Mouse (Mus musculus): ENCODE measurements around the gene Spi1.
A peak's percentile ranks its signal among the peaks of the same experiment; 100 is the strongest.

The Spi1 gene

GRCm38 (mm10) chr2:91128761-91129160, 46.6 kb downstream of the Spi1 start:
- no peak for DNase-seq

GRCm38 (mm10) chr2:91130126-91130525, 47.9 kb downstream of the Spi1 start:
- DNase-seq, result no peak

- no peak for DNase-seq
These were observed 49.1 kb downstream of the Spi1 start for GRCm38 (mm10) chr2:91131251-91131650.

DNA sequence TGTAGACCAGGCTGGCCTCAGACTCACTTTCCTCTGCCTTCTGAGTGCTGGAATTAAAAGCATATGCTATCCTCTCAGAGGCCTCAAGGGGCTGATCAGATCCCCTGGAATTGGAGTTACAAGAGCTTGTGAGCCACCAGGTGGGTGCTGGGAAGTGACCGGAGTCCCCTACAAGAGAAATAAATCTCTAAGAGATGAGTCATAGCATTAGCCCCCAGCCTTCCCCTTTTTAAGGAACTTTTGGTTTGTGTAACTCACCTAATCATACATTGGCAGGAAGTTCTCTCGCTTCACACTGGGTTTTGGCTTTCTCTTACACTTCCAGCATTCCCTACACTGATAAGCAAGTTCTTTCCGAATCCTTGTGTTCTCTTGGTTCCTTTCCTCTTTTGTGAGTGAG, 49.8 kb downstream of the Spi1 start:
- DNase-seq, result no peak

- DNase-seq, result peak in 1 of 2 experiments; percentile 10
These were observed 54.6 kb downstream of the Spi1 start for GRCm38 (mm10) chr2:91136513-91137412.

GRCm38 (mm10) chr2:91137481-91137880, 55.3 kb downstream of the Spi1 start:
- DNase-seq, result no peak

GRCm38 (mm10) chr2:91139311-91139710, 57.1 kb downstream of the Spi1 start:
- no peak for DNase-seq

- DNase-seq, result no peak
These were observed 57.6 kb downstream of the Spi1 start for GRCm38 (mm10) chr2:91139764-91140163.

GRCm38 (mm10) chr2:91142920-91143319, 60.7 kb downstream of the Spi1 start:
- DNase-seq, result no peak

DNA sequence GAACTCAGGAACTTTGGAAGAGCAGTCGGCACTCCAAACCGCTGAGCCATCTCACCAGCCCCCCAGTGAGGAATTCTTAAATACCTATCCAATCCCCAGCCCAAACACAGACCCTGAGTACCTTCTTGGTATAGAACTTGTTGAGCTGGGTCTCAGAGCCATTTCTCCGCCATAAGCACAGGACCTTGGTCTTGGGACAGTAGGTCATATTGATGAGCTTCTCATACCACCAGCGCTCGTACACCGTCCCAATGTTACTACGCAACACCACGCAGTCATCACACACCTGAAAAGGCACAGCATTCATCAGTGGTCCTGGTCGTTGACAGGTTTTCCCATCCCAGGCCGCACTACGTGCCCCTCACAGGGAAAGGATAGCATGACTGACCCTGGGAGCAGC, 61.2 kb downstream of the Spi1 start:
- no peak for DNase-seq

DNA sequence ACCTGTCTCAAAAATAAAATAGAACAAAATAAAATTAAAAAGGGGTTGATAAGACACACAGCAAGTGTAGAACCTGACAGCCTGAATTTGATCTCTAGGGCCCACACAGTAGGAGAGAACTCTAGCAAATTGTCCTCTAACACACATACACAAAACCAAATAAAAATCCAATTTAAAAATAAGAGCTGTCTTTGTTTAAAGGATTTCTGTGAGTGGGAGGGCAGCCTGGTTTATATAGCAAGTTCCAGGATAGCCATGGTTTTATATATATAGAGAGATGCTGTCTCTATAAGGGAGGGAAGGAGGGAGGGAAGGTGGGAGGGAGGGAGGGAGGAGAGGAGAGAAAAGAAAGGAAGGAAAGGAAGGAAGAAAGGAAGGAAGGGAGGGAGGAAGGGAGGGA, 65.9 kb downstream of the Spi1 start:
- no peak for DNase-seq

GRCm38 (mm10) chr2:91151331-91151730, 69.1 kb downstream of the Spi1 start:
- DNase-seq, result no peak

- no peak for DNase-seq
These were observed 70.7 kb downstream of the Spi1 start for GRCm38 (mm10) chr2:91152885-91153377.

DNA sequence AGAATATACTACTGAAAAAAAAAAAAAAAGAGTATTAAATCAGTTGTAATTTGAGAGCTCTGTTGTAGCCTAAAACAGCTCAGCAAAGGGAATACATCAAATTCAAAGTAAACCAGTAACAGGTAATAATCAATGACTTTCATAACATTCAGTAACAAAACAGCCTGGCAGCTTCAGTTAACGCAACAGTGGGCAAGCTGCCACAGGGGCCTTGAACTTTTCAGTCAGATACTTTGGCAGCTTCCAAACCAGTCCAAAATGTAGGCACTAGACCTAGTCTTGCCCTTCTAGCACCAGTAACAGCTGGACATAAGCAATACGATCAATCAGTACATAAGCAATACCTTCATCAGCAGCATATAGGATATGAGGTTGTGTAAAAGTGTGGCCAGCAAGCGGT, 71.9 kb downstream of the Spi1 start:
- no peak for DNase-seq

- no peak for DNase-seq
These were observed 75.0 kb downstream of the Spi1 start for GRCm38 (mm10) chr2:91157002-91157752.

GRCm38 (mm10) chr2:91160591-91160990, 78.4 kb downstream of the Spi1 start:
- no peak for DNase-seq

- no peak for DNase-seq
These were observed 80.8 kb downstream of the Spi1 start for GRCm38 (mm10) chr2:91162952-91163351.

DNA sequence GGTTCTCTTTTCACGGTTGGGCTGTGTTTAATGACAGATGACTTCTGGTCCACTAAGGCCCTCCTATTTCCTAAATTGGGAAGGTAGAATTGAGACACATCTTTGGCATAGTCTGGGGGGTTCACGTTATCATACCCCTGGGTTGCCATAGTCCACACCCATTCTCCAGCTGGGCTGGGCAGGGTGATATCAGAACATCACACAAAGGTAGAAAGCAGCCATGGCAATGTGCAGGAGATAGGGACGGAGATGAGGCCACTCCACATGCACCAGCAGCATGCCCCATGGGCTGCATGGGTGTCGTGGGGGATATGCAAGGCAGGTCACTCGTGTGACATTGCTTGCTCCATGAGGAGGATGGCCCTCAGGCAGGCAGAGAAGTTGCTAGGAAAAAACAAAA, 81.3 kb downstream of the Spi1 start:
- no peak for DNase-seq

DNA sequence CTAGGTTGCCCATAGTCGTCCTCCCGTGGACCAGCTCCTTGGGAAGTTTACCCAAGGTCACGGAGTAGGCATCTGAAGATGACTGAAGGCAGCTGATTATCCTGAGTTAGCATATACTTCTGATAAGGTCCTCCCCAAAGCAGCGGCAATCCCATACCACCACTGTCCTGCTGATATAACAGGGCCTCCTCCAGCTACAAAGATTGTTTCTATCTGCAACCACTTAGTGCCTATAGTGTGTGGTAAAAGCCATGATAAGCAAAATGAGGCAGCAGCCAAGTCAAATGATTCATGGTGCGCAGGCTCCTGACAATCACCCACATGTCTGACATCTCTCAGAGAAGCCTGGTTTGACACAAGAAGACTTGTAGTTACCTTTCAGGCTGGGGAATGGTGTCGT, 82.8 kb downstream of the Spi1 start:
- no peak for DNase-seq

All from B cell, adult 2 months (primary cell).